Mouse (Mus musculus) embryonic fibroblast, embryonic 13.5 days (primary cell): ENCODE results near the gene Ccnb1.

ENCODE experiments used
- CTCF ChIP-seq: IDR thresholded peaks from 2 replicates; pipeline ENCODE4 v1.5.1; 2011; ENCODE audit warnings: mild to moderate bottlenecking, control low read depth, low read length, moderate library complexity, borderline replicate concordance; ENCODE audit not compliant: insufficient read depth
- POLR2A ChIP-seq: IDR thresholded peaks from 2 replicates; pipeline ENCODE4 v1.6.1; 2011; ENCODE audit warnings: low read depth, mild to moderate bottlenecking, control low read depth, low read length, moderate library complexity

GRCm38 (mm10) chr13:100777491-100777890 is 8.9 kb downstream of the Ccnb1 start:
- TF ChIP-seq POLR2A, result no peak
- no peak for TF ChIP-seq CTCF
